Mouse (Mus musculus): ENCODE measurements around the gene Miga1.

DNA sequence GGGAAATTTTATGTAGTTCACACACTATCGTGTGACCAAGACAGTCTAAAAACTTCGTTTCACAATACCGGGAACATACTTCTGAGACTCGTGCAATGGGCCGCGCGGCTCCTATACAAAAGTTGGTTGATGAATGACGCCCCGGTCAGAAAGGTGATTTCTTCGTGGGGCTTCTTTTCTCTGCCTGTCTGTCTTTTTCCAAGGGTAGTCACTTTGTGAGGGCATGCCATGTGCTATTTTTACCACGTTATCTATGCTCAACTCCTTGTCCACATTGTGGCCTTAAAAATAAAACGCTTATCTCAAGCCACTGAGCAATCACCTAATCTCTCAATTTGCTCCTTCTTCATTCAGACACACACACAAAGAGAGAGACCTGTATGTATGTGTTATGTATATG lies 75.4 kb downstream of the Miga1 start:
- TF ChIP-seq CTCF (conservative IDR thresholded peaks at IDR 0.05; ENCODE audit: low read length) (no peak), POU5F1 (IDR thresholded peaks at IDR 0.05; ENCODE audit: borderline replicate concordance, low read length) (no peak)

Data from E14TG2a.4 (cell line).